8 mouse cellular contexts compared by ENCODE assay signal in the genomic region with DNA sequence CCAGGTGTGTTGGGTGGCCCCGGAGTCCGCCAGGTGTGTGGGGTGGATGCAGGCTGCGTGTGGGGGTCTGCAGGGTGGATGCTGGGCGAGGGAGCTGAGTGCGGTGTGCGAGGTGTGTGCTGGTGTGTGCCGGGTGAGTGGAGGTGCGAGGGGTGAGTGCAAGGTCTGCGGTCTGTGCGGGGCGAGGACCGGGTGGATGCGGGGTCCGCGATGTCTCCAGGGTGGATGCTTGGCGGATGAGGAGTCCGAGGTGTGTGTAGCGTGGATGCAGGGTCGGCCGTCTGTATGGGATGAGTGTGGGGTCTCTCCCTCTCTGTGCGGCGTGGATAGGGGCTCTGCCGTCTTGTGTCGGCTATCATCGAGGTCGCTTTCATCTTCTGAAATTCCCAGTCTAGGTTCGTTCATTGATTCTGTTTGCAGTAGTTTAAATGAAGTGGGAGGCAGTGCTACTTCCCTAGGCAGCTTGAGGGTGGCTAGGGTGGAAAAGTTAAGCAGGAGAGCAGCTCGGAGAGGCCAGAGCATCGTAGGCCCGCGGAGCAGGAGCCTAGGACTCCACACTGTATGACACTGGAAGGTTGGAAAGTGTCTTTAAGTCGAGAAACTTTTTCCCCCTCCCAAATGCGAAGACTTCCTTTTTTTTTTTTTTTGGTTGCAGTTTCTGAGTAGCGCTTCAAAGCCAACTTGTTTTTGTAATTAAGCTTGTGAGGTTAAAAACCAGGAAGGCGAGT. TPM values are rescaled to one million over a fixed set of nuclear protein-coding genes. Genes with fewer than 3 reads are reported as not detected.
A peak's percentile ranks its signal among the peaks of the same experiment; 100 is the strongest.
DNase-seq lines count a peak whose midpoint lies in the region; ATAC-seq and TF ChIP-seq lines count a peak whose summit lies in the region.

No protein-coding gene starts in this region.

- TF ChIP-seq CTCF in testis, adult 2 months (IDR thresholded peaks at IDR 0.05; ENCODE audit: control insufficient read depth, insufficient read depth, insufficient replicate concordance, low read depth, low read length): no peak

- H3K27ac ChIP-seq in testis, adult 2 months (ENCODE audit: control insufficient read depth, insufficient read depth, low read depth, low read length): no peak overlapping the region; the same call in 1 of the 2 replicates
- no peak overlapping the region for H3K27ac ChIP-seq in forebrain, embryonic 16.5 days (ENCODE audit: low read length)
- H3K27ac ChIP-seq in limb, embryonic 14.5 days (replicated peaks; ENCODE audit: low read depth, low read length): peak overlapping the region; percentile 82; the same call in 1 of the 2 replicates

- H3K4me2 ChIP-seq in forebrain, embryonic 16.5 days (ENCODE audit: low read length): peak overlapping the region; percentile 84
- peak overlapping the region; percentile 94 for H3K4me2 ChIP-seq in limb, embryonic 14.5 days (replicated peaks; ENCODE audit: low read depth, low read length, severe bottlenecking)

- TF ChIP-seq POLR2A in testis, adult 2 months (IDR thresholded peaks at IDR 0.05; ENCODE audit: control insufficient read depth, low read depth, low read length): no peak
- no peak for TF ChIP-seq POLR2A in limb, embryonic 14.5 days (IDR thresholded peaks at IDR 0.05; ENCODE audit: borderline replicate concordance, extremely low read depth, insufficient read depth, insufficient read length)

- 3% methylated on average over 35 of the region's 35 CpGs for WGBS in forebrain, embryonic 16.5 days
- 3% methylated on average over 31 of the region's 35 CpGs for WGBS in limb, embryonic 14.5 days

- peak overlapping the region; percentile 98 for H3K4me3 ChIP-seq in testis, adult 2 months (ENCODE audit: control insufficient read depth, low read depth, low read length)
- peak overlapping the region; percentile 61 for H3K4me3 ChIP-seq in forebrain, embryonic 16.5 days (replicated peaks; ENCODE audit: low read length)
- H3K4me3 ChIP-seq in limb, embryonic 14.5 days (replicated peaks; ENCODE audit: low read length): peak overlapping the region; percentile 92

- peak; percentile 34 for ATAC-seq in forebrain, embryonic 16.5 days
- ATAC-seq in limb, embryonic 14.5 days (ENCODE audit: low FRiP score, low read depth): no peak; the same call in 1 of the 2 replicates

- DNase-seq in embryo, embryonic 10 days (ENCODE audit: low spot score): peak; percentile 41
- no peak for DNase-seq in embryo, embryonic 9.5 days (ENCODE audit: extremely low spot score)
- DNase-seq in testis, postnatal 10 days (ENCODE audit: low spot score): no peak
- no peak for DNase-seq in limb, embryonic 14.5 days (ENCODE audit: low spot score)
- peak; percentile 54 for DNase-seq in neural tube, embryonic 10.5 days (ENCODE audit: extremely low spot score, low spot score)
- DNase-seq in urinary bladder, postnatal 4 days (ENCODE audit: low spot score in 2 of 2): no peak

- peak overlapping the region; percentile 86 for H3K9ac ChIP-seq in forebrain, embryonic 16.5 days (replicated peaks; ENCODE audit: low read depth, low read length)
- peak overlapping the region; percentile 91 for H3K9ac ChIP-seq in limb, embryonic 14.5 days (ENCODE audit: low read depth, low read length, severe bottlenecking)

- no peaks in the 10 kb centered on the region for H3K27me3 ChIP-seq in testis, adult 2 months (ENCODE audit: control insufficient read depth, insufficient read depth, low read length)
- H3K27me3 ChIP-seq in forebrain, embryonic 16.5 days (replicated peaks; ENCODE audit: control insufficient read depth, insufficient read depth, low read length): no peaks in the 10 kb centered on the region
- H3K27me3 ChIP-seq in limb, embryonic 14.5 days (ENCODE audit: control insufficient read depth, insufficient read depth, low read length): no peaks in the 10 kb centered on the region

- no peaks in the 10 kb centered on the region for H3K9me3 ChIP-seq in forebrain, embryonic 16.5 days (ENCODE audit: control insufficient read depth, low read length)
- H3K9me3 ChIP-seq in limb, embryonic 14.5 days (ENCODE audit: control insufficient read depth, low read length): no peaks in the 10 kb centered on the region

- peaks cover 8% of the 10 kb centered on the region for H3K4me1 ChIP-seq in testis, adult 2 months (ENCODE audit: control insufficient read depth, insufficient read depth, low read length)
- peaks cover 8% of the 10 kb centered on the region for H3K4me1 ChIP-seq in forebrain, embryonic 16.5 days (replicated peaks; ENCODE audit: control insufficient read depth, insufficient read depth, low read length)
- H3K4me1 ChIP-seq in limb, embryonic 14.5 days (ENCODE audit: control insufficient read depth, insufficient read depth, low read length): peaks cover 4% of the 10 kb centered on the region

- H3K36me3 ChIP-seq in testis, adult 2 months (ENCODE audit: control insufficient read depth, insufficient read depth, low read length): no peaks in the 10 kb centered on the region
- no peaks in the 10 kb centered on the region for H3K36me3 ChIP-seq in forebrain, embryonic 16.5 days (ENCODE audit: control insufficient read depth, insufficient read depth)
- H3K36me3 ChIP-seq in limb, embryonic 14.5 days (ENCODE audit: control insufficient read depth, insufficient read depth, low read length): no peaks in the 10 kb centered on the region

RNA-seq across cellular contexts. Expression of a gene that starts 0.9 kb away (rescaled TPM):
- 10.8 and 15.8 TPM in 2 replicates for polyA plus RNA-seq in testis, adult 2 months (2012; rRNA removed)
- polyA plus RNA-seq in forebrain, embryonic 16.5 days (2015; fragmentation: Nextera tagmentation; extraction: Ambion mirVana): 10.6 and 11.3 TPM in 2 replicates
- 25.5 and 34.7 TPM in 2 replicates for polyA plus RNA-seq in limb, embryonic 14.5 days (2012; rRNA removed)
- 17.8 and 20.0 TPM in 2 replicates for polyA plus RNA-seq in limb, embryonic 14.5 days (2014; fragmentation: Nextera tagmentation; extraction: Ambion mirVana)

Comparison
In these comparisons a context has a peak if more than half of its experiments do, and no peak if none do; other contexts are left out.
1. DNase-seq: peak in embryo, embryonic 10 days (single experiment) and neural tube, embryonic 10.5 days (single experiment); none in embryo, embryonic 9.5 days (single experiment), testis, postnatal 10 days (single experiment), limb, embryonic 14.5 days (single experiment) and urinary bladder, postnatal 4 days (0 of 2).
2. Peak in every context shown above with its lines, with median percentiles within 50 percentile points of each other: H3K4me3 ChIP-seq.